8 mouse cellular contexts compared by ENCODE assay signal in genomic region chr19:57198029-57198428, GRCm38 (mm10).
DNase-seq lines count a peak whose midpoint lies in the region; ATAC-seq and TF ChIP-seq lines count a peak whose summit lies in the region.

No protein-coding gene starts in this region.

- peak overlapping the region; percentile 87 for H3K4me2 ChIP-seq in lung, embryonic 14.5 days
- H3K4me2 ChIP-seq in intestine, embryonic 15.5 days (replicated peaks), result peak overlapping the region; percentile 90

- no peak for TF ChIP-seq CTCF in lung, embryonic 14.5 days (IDR thresholded peaks at IDR 0.05; ENCODE audit: low read depth)
- TF ChIP-seq CTCF in small intestine, adult 2 months (IDR thresholded peaks at IDR 0.05; ENCODE audit: extremely low read depth, insufficient read length, insufficient replicate concordance, low read depth, low read length), result no peak

- 0 out of 2 replicates have a peak overlapping the region, but pooled peaks have one; percentile 6 for H3K27ac ChIP-seq in lung, embryonic 14.5 days (ENCODE audit: low read depth)
- H3K27ac ChIP-seq in intestine, embryonic 15.5 days, result 0 out of 2 replicates have a peak overlapping the region, but pooled peaks have one; percentile 66
- H3K27ac ChIP-seq in small intestine, adult 2 months (ENCODE audit: insufficient read depth, low read depth, low read length), result peak overlapping the region; percentile 31; the same call in 1 of the 2 replicates

- H3K4me3 ChIP-seq in lung, embryonic 14.5 days (ENCODE audit: low read depth, low read length), result no peak overlapping the region
- H3K4me3 ChIP-seq in intestine, embryonic 15.5 days (replicated peaks), result no peak overlapping the region
- no peak overlapping the region for H3K4me3 ChIP-seq in small intestine, adult 2 months (ENCODE audit: low read depth, low read length)

- ATAC-seq in frontal cortex, adult (ENCODE audit: low TSS enrichment), result peak; percentile 28; the same call in 1 of the 2 replicates
- ATAC-seq in lung, embryonic 14.5 days (ENCODE audit: insufficient read depth), result peak; percentile 40; the same call in 1 of the 2 replicates
- peak; percentile 42; the same call in 1 of the 2 replicates for ATAC-seq in intestine, embryonic 15.5 days

- no peak for TF ChIP-seq POLR2A in small intestine, adult 2 months (IDR thresholded peaks at IDR 0.05; ENCODE audit: low read depth, low read length)

- H3K36me3 ChIP-seq in lung, embryonic 14.5 days (ENCODE audit: insufficient read depth), result no peaks in the 10 kb centered on the region
- H3K36me3 ChIP-seq in intestine, embryonic 15.5 days, result no peaks in the 10 kb centered on the region
- H3K36me3 ChIP-seq in small intestine, adult 2 months (ENCODE audit: control insufficient read depth, insufficient read depth, low read length), result no peaks in the 10 kb centered on the region

- 22% methylated on average over 5 of the region's 5 CpGs for WGBS in lung, embryonic 14.5 days
- 40% methylated on average over 5 of the region's 5 CpGs for WGBS in intestine, embryonic 15.5 days
- 11% methylated on average over 5 of the region's 5 CpGs for WGBS in small intestine, adult 2 months

- peaks cover 15% of the 10 kb centered on the region; the same call in 1 of the 2 replicates for H3K27me3 ChIP-seq in lung, embryonic 14.5 days (ENCODE audit: insufficient read depth, low read length)
- no peaks in the 10 kb centered on the region for H3K27me3 ChIP-seq in intestine, embryonic 15.5 days (replicated peaks)
- H3K27me3 ChIP-seq in small intestine, adult 2 months (ENCODE audit: control insufficient read depth, insufficient read depth, low read length), result no peaks in the 10 kb centered on the region

- DNase-seq in frontal cortex, postnatal 14 days (ENCODE audit: low spot score in 2 of 2), result no peak
- DNase-seq in lung, embryonic 14.5 days, result no peak
- no peak for DNase-seq in lung, postnatal 4 days
- no peak for DNase-seq in urinary bladder, adult 18-20 months (ENCODE audit: low spot score in 2 of 2)
- no peak for DNase-seq in adrenal gland, postnatal 10 days

- H3K9me3 ChIP-seq in lung, embryonic 14.5 days (ENCODE audit: low read depth, low read length), result no peaks in the 10 kb centered on the region
- H3K9me3 ChIP-seq in intestine, embryonic 15.5 days, result no peaks in the 10 kb centered on the region

- no peak overlapping the region for H3K9ac ChIP-seq in lung, embryonic 14.5 days
- 0 out of 2 replicates have a peak overlapping the region, but pooled peaks have one; percentile 18 for H3K9ac ChIP-seq in intestine, embryonic 15.5 days

- peaks cover 30% of the 10 kb centered on the region for H3K4me1 ChIP-seq in lung, embryonic 14.5 days (ENCODE audit: insufficient read depth)
- peaks cover 32% of the 10 kb centered on the region for H3K4me1 ChIP-seq in intestine, embryonic 15.5 days (replicated peaks)
- H3K4me1 ChIP-seq in small intestine, adult 2 months (ENCODE audit: control insufficient read depth, insufficient read depth, insufficient read length, low read length), result peaks cover 8% of the 10 kb centered on the region

Comparison
In these comparisons a context has a peak if more than half of its experiments do, and no peak if none do; other contexts are left out.
1. H3K27ac ChIP-seq: peak in every context shown above with its lines; median percentile 66 in intestine, embryonic 15.5 days; 31 in small intestine, adult 2 months; 6 in lung, embryonic 14.5 days.